Mouse (Mus musculus) adrenal gland, adult 8-10 months (tissue): ENCODE data around the gene Nhsl1. TPM values are rescaled to one million over a fixed set of nuclear protein-coding genes. Genes with fewer than 3 reads are reported as not detected.

Experiments used
- DNase-seq: peaks from one replicate; pipeline ENCODE4 v3.0.0; 2022
- total RNA-seq, 4 experiments: library from RNA; stranded (reverse); gene quantifications; 2 replicates each; pipeline ENCODE4 v1.2.4; 2022

Gene Nhsl1
- total RNA-seq, 4 experiments from 2014 or later: 2.2 to 5.6 (median 3.6) TPM

DNA sequence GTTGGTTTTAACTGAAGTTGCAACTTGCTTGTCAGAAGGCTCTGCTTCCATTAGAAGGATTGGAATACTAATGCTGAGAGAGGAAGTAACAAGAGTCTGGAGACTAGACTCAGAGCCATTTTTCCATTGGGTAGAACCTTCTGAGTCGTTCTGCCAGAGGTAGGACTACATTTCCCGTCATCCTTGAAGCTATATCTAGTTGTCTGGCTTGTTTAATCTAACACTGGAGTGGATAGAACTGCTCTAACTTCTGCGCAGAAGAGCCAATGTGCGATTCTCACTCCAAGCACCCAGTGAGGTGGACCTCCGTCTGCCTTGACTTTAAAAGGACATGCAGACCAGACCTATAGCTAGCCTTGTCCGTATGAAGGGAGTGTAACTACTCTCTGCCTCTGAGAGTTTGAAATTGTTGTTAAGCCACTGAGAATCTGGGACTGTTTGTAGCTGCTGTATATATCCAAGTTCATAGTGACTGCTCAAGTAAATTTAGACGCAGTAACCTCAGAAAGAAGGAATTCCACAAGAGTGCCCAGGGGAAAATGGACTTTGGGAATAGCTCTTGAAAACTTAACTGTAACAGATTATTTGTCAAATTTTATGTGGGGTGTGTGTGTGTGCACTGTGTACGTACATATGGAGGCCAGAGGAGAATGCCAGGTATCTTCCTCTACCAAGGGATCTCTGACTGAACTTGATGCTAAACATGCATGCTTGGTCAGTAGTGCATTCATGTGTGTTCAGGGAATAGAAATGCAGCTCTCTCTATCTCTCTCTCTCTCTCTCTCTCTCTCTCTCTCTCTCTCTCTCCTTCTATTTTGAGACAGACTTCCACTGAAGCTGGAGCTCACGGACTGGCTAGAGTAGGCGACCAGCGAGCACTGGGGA lies 174.5 kb downstream of the Nhsl1 start:
- DNase-seq: no peak

DNA sequence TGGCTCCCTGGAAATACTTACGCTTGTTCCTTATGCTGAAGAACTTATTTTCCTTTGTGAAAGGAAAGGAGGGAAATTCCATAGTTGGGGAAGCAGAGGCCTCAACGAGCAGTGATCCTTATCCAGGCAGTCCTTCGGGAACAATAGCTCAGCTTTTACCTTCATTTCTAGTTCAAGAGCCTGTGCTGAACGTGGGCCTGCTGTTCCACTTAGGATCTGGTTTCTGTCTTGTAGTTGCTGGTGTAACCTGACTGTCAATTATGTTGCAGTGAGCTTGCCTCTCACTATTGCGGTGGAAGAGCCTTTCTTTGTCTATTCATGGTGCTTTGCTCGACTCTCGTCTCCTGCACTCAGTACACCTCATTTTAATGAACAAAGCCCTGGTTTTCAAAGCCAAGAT lies 175.5 kb downstream of the Nhsl1 start:
- DNase-seq: no peak

DNA sequence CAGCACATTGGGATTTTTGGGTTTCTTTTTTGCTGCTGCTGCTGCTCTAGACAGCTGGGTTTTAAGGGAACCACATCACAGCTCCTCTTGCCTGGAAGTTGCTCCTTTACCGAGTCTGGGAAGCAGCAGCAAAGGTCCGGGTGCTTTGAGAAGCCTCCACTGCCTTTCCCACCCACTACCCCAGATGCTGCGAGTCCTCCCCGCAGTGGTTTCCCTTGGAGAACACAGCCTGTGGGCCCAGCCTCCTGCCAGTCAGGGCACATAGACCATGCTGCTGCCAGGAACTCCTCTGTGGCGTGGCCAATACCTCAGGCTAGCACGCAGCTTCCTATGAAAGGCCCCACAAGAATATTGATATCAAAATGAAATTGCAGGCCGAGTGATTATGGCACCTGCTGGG lies 178.3 kb downstream of the Nhsl1 start:
- DNase-seq: no peak

DNA sequence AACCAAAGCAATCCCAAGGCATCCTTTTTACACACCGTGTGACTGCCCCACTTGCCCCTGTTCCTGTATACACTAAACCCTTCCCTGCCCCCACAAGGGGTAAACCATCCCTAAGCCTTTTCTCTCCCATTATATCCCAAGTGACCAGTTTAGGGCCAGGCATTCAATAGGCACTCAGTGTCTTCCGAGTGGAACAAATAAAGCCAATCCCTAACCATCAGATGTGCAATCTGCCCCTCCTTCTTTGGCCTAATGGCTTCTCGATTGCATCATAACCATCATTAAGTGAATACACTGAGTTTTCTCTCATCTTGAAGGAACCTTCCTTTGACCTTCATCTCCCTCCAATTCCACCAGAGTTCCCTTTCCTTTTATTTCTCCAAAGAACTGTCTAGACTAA lies 183.2 kb downstream of the Nhsl1 start:
- DNase-seq: no peak

DNA sequence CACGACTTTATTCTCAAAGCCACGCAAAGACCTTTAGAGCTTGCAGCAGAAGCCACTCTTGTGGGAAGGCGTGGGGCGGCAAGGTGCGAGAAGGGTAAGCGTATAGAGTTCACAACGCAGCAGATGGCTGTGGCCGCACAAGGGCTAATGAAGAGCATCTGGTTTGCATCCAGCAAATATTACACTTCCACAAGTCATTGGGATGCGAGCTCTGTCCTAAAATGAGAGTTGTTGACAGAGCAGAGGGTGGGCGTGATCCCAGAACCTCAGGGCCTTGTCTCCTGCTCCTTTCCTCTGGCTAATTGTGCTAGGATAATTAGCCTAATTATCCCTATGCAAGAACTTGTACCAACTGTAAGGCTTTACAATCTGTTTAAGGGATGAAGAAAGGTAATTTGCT lies 186.9 kb downstream of the Nhsl1 start:
- no peak for DNase-seq

DNA sequence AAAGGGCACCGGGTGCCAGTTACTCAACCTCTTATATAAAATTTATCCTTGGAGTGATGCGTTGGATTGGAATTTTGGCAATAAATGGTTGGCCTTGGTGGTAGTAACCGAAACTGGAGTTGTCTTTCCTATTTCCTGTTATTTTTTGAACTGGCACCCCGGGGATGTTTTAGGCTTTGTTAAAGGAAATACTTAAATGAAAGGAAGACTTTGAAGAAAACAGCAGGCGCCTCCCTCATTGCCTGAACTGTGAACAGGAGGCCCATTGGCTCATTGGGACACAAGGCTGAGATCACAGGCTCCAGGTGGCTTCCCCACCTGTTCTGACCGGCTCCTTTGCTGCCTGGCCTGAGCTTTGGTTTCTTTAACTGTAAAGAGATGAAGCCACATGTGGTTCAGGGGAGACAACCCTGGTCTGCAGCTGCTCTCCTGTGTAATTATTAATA lies 187.7 kb downstream of the Nhsl1 start:
- no peak for DNase-seq

DNA sequence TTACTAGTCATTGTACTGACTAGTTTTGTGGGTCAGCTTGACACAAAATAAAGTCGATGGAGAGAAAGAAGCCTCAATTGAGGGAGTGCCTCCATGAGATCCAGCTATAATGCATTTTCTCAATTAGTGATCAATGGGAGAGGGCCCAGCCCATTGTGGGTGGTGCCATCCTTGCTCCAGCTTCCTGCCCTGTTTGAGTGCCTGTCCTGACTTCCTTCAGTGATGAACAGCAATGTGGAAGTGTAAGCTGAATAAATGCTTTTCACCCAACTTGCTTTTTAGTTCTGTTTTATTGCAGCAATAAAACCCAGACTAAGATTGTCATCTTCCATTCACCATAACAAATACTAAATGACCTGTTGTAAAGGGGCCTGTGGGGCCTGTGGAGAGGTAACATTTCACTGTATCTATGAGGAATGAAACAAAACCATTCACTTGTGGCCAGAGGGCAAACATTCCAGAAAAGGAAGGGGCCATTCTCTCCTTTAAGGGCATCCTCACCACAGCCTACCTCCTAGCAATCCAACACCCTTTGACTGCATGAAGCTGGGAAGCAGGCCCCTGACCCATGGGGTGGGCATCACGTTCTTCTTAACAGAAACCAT lies 189.2 kb downstream of the Nhsl1 start:
- DNase-seq: no peak

DNA sequence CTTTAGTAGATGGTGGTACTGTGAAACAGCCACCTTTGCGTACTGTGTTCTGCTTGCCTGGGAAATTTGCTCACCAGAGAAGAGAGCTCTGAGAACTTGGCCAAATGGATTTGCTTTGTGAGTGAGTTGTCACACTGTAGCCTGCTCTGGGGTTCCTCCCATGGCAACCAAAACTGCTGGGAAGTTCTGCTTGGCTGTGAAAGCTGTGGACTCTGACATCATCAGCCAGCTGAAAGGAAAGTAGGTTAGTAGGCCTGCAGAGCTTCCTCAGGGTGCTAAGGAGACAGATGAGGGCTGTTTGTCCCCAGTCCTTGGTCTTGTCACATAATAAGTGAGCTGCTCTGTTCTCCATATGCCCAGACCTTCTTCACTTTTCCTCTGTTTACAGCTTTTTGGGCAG lies 189.8 kb downstream of the Nhsl1 start:
- DNase-seq: no peak

DNA sequence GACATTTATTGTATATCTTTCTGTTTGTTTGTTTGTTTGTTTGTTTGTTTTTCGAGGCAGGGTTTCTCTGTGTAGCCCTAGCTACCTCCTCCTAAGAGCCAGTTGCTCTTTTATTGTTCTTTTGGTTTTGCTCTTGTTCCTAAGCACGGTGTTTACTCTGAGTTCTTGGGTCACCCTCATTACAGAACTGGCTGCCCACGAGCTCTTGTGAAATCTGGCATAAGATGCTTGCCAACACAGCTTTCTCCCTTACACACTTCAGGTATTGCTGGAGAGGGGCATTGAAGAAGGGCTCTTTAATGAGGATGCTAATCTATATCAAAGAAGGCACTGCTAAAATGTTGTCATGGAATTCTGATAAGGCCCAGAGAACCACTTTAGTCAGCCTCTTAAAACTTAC lies 191.9 kb downstream of the Nhsl1 start:
- no peak for DNase-seq

DNA sequence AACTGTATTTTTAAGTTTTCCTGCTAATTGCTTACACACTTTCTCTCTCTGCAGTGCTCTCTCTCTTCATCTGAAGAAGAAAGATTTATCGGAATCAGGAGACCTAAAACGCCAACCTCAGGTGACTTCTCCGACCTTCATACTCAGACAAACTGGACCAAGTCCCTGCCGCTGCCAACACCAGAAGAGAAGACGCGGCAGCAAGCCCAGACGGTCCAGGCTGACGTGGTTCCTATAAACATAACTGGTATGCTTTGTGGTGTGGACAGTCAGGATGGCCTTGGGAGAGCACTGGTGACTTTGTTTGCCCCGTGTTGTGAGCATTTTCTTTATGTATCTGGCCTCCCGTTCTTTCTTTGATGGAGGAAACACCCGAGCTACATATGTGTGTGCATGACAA lies 192.7 kb downstream of the Nhsl1 start:
- no peak for DNase-seq

DNA sequence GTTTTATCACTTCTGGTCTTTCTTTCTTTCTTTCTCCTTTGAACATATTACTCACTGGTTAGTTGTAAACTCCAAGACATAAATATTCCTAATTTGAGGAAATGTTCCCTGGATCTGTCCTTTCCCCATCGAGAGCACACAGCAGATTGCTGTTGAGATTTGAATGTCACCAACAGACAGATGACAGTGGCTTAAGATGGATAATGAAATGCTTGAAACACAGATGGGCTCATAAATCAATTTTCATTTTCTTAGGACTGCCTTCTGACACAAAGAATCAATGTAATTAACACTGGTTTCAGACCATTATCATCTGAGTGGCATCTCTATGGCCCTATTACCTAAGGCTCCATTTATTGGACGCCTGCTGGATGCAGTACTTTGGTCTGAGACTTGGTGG lies 203.8 kb downstream of the Nhsl1 start:
- DNase-seq: no peak

DNA sequence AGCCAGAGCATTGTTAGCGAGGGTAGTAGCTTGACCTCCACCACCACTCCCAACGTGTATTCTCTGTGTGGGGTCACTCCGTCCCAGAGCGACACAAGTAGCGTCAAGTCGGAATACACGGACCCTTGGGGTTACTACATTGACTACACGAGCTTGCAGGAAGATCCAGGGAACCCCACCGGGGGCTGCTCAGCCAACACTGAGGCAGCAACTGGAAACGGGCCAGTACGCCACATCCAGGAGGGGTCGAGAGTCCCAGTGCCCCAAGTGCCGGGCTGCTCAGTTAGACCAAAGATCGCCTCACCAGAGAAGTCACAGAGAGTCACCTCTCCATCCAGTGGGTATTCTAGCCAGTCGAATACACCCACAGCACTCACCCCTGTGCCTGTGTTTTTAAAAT lies 206.5 kb downstream of the Nhsl1 start:
- no peak for DNase-seq

DNA sequence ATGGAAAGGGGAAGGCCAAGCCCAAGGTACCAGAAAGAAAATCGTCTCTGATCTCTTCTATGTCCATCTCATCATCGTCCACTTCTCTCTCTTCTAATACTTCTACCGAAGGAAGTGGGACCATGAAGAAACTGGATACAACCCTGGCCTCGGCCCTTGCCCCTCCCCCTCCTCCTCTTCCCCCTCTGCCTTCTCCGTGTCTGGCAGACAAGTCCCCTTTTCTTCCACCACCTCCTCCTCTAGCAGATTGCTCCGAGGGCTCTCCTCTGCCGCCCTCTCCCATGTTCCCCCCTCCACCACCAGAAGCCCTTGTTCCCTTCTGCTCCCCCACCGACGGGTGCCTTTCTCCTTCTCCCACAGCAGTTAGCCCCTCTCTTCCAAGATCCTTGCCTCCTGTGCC lies 206.9 kb downstream of the Nhsl1 start:
- no peak for DNase-seq

DNA sequence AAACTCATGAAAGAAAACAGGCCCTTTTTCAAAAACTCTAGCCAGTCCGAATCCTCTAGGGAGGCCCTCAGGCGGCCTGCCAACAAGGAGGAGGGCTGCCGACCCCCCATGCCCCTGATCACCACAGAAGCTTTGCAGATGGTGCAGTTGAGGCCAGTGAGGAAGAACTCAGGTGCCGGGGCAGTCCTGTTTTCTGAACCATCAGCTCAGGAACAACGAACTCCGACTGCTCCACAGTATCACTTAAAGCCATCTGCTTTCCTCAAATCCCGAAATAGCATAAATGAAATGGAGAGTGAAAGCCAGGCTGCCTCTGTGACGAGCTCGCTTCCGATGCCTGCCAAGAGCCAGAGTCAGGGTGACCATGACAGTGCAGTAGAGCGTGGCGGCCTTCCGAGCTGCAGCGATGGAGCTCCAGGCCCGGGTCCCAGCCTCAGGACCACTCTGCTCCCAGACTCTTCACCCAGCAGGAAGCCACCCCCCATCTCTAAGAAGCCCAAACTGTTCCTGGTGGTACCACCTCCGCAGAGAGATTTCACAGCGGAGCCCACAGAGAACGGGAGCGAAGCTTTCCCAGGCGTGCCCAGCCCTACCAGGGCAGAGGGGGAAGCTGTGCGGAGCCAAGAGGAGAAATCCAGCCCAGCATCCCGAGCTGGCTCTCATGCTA lies 207.5 kb downstream of the Nhsl1 start:
- no peak for DNase-seq

DNA sequence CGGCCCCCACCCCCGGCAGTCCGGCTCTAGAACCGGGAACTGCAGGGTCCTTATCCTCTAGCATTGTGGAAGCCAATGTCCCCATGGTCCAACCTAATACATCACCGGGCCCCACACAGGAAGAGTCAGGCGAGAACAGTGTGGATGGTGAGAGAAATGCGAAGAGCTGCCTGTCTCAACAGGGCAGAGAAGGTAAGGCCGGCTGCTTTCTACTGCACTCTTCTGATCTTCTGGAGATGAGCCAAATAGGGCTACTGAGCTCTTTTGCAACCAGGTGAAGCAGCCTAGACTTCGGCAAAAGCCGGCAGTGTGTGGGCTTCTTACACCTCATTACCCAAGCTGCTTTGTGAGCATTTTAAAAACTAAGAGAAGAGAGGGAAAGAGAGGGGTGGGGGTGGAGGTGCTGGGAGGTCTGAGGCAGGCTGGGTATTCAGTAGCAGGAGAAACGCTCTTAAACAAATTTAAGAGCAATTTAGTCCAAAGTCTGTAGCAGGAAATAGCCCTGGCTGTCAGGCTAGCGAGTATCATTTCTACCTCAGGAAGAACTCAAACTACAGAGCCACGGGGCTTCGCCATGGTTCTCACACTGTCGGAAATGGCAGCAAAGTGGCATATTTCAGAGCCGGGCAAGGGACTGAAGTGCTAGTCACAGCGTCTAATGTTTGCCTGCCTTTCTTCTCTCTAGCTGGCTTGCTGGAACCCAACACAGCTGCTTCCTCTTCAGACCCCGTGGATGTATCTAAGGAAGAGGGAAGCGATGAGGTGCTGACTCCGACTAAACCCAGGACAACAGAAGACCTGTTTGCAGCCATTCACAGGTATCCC lies 208.3 kb downstream of the Nhsl1 start:
- no peak for DNase-seq

DNA sequence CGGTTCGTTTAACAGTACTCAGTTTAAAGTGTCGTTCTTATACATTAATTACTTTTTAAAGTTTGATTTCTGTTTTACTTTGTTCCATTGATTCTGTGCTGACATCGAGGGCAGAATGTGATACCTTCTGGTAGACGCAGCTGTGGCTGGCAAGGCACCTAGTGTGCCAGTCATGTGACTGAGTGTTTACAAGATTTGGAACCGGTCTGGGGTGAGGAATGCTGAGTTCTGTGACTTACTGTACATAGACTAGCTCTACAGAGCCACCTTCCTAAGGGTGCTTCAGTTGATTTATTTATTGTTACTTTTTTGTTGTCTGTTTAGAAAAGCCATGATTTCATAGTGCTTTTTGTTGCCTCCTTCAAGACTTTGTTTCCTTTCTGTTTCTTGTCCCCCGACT lies 209.0 kb downstream of the Nhsl1 start:
- no peak for DNase-seq

DNA sequence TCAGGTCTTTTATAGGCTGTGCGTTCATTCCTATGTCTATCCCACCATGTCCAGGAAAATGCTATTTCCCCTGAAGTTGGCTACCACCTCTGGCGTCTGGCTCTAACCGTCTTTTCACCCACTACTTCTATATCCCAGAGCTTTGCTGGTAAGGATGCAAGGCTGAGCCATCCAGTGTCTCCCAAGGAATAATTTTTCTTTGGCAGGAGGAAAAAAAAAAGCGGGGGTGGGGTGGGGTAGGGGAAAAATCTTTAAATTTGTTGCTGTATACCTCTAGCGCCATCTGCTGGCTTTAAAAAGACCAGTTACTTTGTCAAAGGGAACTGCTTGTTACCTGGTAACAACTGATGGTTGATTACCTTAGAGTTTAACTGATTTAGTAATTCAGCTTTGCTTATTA lies 209.7 kb downstream of the Nhsl1 start:
- DNase-seq: no peak

DNA sequence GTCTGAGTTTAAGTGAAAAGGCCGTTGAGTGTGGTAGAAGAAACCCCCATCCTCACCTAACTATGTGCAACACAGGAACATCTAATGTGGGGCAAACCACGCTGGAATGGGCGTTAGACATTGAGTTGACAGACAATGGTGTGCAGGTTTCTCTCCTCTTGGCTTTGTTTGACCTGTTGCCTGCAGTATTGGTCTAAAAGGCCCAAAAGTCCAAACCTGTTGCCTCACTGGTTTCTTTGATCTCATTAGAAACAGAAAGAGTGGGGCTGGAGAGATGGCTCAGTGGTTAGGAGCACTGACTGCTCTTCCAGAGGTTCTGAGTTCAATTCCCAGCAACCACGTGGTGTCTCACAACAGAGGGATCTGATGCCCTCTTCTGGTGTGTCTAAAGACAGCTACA lies 210.4 kb downstream of the Nhsl1 start:
- no peak for DNase-seq

DNA sequence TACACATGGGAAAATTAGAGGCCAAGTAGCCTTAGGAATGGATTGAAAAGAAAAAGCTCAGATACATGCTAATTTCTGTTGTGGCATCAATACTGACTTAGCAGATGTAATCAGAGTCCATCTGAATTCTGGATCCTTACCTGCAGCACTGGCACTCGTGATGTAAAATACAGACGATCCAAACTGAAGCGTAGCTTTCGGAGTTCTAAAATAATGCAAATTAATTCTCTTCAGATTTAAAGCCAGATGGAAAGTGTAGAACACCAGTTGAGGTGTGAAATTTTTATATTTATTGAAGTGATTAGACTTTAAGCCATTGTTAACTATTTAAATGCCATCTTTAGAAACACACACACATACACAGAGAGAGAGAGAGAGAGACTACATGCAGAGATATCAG lies 211.4 kb downstream of the Nhsl1 start:
- DNase-seq: no peak

DNA sequence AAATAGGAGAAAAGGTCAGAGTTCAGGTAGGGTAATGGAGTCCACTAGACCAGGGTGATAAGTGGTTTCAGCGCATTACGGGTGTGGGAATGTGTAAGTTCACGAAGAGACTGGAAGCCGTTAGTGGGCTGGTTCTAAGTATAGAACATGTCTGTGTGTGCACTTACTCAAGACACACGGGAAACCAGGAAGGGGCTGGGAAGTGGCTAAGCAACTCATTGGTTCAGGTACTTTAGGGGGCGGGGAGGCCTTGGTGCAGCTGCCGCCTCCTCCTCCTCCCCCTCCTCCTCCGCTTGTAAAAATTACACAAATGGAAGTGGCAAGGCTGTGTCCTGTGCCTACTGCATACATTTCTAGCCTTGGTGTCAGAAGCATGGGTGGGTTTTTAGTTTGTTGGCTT lies 213.5 kb downstream of the Nhsl1 start:
- no peak for DNase-seq

DNA sequence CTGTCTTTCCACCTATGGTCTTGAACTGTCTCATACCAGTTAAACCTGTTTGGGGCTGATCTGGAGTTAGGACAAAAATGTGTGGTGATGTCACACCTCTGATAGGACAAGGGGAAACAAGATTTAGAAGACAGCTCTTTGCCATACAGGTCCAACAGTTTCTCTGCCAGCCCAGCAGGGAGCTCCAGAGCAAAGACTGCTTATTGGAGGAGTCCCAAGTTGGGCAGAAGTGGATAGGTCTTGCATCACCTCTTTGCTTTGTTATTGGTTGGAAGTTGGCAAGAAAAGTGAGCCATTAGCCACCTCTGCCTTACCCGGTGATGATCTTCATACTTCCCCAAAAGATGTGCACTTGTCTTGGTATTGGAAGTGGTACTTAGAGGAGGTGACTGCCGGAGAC lies 218.1 kb downstream of the Nhsl1 start:
- DNase-seq: no peak

DNA sequence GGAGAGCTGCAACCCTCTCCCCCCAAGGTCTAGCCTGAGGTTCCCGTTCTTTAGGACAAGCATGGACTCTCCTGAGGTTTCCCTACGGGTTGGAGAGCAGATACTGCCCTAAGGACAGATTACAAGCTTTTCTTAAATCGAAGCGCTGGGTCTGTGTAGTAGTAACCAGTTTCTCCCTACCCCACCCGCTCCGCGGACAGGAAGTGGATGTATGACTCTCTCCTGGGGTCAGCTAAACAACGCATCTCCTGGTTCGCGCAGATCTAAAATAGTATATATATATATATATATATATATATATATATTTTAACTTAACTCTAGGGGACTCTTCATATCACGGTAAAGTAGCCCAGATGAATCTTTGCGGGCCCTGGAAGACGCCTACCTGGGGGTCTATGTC lies 226.5 kb downstream of the Nhsl1 start:
- DNase-seq: no peak

DNA sequence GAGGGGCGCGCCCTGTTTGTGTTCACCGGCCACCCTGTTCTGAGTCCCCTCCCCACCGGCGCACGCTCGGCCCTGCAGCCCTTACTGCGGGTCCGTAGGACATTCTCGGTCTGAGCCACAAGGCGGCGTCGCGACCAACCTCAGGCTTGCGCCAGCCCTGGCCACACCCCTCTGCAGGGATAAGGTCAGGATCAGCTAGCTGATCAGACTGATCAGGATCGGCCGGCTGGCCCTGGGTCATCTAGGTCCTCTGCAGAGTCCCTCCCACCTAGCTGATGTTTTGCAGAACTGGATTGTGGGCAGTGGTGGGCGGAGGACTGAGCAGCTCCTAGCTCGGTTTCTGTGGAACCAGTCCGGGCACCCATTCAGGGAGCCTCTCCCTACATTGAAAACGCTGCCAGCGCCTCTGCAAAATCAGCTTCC lies 227.0 kb downstream of the Nhsl1 start, which contains the start of gene Hebp2:
Gene Hebp2, minus strand, starts transcription at position 264 of the 423 bp plus-strand sequence.
- peak; percentile 33 for DNase-seq
